Mouse (Mus musculus) urinary bladder, postnatal 14 days (tissue): ENCODE data around the gene Acsl1.

Experiments
- DNase-seq: peaks from one replicate; pipeline ENCODE4 v3.0.0; 2021; ENCODE audit warnings: low spot score

Gene Acsl1

DNA sequence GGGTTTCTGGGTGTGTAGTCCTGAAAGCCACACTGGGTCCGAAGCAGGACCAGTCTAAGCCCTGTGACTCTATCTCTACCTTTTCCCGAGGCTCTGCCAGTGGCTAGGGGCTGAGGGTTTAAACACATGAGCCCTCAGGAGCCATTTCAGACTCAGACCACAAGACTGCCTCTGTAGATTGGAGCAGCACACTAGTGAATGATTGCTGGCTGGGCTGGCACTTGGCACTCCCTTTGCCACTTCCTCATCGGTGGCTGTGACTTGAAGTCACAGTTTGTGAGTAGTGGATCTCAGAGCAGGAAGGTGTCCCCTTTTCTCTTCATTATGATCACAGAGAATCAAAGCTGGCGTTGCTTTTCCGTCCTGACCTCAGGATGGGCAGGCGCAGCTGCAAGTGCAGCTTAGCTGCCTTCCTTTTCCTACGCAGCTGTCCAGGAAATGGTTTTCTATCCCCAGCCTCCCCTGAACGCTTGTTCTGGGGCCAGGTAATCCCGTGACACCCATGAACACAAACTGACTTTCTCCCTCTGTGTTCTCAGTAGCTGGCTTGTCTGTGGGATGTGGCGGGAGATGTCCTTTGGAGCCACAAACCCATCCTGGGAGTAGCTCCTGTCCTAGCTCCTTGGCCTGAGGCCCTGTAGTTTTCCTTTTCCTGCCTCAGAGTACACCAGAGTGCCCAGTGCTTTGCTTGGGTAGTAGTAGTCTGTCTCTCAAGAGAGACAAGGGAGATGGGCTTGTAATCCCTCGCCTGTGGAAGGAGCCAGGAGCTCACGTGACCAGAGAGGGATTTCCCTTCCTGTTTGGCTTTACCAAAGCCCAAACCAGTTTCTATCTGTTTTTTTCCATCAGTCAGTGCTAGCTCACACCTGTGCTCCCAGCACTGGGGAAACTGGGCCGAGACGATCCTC, 37.9 kb downstream of the Acsl1 start:
- no peak for DNase-seq

DNA sequence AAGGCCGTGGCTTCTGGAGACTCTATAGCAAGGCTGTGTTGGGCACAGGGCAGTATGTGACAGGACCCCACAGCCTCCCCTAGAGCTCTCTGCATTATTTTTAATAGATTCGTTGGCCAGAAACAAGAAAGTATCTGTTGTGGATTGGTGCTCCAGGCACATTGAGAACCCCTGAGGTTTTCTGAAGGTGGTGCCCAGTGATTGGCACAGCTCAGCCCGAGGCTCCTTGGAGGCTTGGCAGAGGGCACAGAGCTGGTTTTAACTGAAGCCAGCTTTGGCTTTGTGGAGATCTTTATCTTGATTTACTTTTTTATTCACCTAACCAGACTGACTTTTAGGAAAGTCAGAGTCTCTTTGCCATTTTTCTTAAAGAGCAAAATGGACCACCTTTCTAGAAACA, 38.6 kb downstream of the Acsl1 start:
- no peak for DNase-seq

DNA sequence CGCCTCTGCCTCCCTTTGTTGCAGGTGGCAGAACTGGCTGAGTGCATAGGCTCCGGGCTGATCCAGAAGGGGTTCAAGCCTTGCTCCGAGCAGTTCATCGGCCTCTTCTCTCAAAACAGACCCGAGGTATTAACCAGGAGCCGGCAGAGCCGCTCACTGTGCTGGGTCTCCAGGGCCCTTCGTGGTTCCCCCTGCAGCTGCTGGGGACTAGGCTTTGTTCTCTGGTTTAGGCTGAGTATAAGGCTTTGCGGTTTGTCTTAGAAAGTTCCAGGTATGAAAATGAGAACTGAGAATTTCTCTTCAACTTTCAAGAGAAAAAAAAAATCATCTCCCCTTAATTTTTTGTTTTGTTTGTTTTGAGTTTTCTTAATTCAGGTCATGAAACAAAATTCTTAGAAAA, 40.5 kb downstream of the Acsl1 start:
- DNase-seq = no peak

DNA sequence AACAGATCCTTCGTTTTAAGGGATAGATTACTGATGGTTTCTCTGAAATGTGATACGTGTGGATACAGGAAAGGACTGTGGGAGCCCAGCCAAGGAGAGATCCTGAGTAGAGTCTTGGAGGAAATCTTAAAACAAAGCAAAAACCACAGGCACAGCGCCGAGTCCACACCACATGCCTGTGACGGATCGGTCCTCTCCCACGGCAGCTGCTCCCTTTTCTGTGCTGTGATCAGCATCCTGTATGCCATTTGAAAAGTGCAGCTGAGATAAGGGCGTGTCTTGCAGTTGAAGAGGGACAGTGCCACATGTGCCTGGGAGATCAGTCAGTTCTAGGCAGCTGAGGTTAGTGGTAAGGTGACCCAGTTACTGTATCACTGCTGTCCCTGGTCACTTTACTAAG, 41.7 kb downstream of the Acsl1 start:
- DNase-seq = no peak

DNA sequence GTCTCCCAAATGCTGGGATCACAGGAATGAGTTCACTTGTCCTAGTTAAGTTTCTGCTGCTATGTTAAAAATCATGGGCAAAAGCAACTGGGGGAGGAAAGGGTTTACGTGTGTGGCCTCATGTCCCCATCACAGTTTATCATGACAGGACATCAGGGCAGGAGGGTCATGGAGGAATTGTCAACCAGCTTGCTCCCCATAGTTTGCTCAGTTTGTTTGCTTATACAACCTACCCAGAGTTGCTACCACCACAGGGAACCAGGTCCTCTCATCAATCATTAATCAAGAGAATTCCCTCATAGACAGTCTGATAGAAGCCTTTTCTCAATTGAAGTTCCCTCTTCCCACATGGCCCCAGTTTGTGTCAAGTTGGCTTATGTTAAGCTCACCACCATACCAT, 43.2 kb downstream of the Acsl1 start:
- no peak for DNase-seq

DNA sequence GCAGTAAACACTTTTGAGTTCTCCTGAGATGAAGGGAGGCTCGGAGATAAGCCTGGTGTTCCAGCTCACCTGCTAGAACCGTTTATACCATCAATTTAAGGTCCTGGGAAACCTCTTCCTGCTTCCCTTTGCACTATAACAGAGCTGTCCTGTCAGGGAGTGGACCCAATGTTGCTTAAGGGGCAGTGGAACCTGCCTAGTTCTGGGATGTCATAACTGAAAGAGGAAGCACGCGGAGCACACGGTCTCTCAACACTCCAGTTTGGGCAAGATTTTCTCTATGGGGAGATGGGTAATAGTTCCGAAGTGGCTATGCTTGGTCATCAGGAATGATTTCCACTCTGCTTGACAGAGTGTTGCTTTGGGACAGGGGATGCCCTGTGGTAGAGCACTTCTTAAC, 49.8 kb downstream of the Acsl1 start:
- no peak for DNase-seq

DNA sequence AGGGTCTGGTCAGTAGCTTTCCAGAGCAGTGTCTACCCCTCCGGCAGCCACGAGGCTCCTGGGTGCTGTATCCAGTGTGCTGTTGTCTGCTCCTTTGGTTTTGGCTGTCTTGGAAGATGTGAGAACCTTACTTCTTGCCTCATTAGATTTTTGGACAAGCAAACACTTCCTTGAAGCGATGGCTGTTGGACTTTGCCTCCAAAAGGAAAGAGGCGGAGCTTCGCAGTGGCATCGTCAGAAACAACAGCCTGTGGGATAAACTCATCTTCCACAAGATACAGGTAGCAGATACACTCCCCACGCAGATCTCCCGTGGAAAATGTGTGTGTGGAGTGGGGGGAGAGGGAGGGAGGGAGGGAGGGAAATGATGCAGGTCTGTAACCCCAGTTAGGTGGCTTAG, 55.3 kb downstream of the Acsl1 start:
- no peak for DNase-seq

DNA sequence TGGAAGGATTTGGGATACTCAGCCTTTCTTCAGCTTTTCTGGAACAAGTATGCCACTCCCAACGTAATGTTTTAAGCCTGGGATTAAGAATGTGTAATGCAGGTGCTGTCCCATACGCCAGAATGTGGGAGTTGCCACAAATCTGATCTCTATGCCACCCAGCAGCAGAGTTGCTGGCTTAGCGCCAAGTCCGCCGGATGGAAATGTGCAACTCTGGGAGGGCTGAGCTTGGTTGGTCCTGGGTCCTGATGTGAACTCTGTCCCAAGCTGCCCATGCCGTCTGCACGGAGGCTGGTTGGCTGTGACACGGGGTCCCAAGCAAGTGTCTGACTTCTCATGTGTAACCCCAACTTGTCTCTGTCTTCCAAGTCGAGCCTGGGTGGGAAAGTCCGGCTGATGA, 56.0 kb downstream of the Acsl1 start:
- DNase-seq = no peak

DNA sequence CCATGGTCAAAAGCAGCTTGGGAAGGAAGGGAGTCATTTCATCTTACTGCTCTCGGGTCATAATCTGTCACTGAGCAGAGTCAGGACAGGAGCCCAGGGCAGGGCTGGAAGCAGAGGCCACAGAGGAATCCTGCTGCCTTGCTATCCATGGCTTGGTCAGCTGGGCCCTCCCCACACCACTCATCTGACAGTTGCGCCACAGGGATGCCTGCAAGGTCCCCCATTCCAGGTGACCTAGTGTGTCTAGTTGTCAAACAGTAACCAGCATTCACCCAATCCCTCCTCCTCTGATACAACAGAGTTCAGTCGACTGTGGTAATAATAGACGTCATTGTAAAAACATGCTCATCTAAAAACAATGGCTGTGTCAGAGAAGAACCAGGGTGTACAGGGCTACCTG, 58.7 kb downstream of the Acsl1 start:
- no peak for DNase-seq

DNA sequence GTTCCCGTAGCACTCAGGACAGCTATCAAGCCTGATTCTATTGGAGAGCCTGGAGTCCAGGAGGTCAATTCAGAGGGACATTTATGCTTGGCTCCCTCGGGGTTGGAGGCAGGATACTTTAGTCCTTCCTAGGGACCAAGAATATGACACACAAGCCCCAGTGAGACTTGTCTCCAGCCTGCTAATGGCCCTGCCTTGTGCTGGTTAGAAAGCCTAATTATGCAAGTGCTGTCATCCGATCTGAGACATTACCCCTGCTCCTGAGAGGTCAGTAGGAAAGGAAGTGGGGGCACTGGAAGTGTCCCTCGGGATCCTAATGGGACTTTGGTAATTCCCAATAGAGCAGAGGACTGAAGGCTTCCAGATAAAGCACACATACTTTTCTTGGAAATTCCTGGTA, 59.7 kb downstream of the Acsl1 start:
- no peak for DNase-seq

DNA sequence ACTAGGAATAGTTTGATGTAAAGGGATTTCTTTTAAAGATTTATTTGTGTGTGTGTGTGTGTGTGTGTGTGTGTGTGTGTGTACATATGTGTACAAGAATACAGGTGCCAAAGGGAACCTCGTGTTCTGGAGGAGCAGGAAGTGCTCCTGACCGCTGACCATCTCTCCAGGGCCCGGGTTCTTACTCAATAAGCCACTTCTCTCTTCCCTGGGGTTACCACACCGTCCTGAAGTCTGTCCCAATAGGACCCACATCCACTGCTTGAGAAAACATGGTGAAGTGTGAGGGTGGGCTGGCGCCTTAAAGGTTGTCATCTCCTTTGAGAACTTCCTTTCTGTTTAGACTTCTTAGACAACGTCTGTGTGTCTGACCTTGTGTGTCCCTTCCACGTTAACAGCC, 63.1 kb downstream of the Acsl1 start:
- DNase-seq = no peak

DNA sequence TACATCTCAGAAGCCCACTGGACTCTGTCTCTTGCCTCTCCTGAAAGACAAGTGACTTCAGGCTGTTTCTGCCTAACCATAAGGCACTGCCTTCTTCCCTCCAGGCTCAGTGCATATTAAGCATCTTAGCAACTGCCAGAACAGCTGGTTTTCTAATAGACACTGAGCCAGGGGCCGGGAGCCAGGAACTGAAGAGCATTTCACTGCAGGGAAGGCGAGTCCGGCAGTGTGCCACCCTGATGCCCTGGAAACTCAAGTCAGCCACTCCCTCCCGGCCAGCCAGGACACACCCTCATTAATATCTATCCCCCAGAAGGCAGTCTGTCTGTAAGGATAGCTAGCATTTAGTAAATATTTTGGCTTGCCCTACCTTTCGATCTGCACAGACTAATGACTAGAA, 68.9 kb downstream of the Acsl1 start:
- DNase-seq = no peak

DNA sequence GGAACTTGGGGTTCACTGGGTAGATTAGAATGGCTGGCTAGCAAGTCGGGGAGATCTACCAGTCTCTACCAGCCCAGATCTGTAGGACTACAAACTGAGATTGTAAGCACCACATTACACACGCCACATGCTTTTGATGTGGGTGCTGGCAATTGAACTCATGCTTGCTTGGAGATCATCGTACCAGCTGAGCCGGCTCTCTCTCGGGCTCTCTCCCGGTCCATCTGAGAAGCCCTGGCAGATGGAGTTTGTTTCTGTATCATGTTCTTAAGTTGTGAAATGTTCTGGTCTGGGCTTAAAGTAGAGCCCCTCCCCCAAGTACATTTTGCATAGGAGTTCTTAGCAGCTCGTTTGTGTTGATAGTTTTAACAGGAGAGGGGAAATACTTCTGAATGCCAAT, 72.4 kb downstream of the Acsl1 start:
- DNase-seq = no peak

DNA sequence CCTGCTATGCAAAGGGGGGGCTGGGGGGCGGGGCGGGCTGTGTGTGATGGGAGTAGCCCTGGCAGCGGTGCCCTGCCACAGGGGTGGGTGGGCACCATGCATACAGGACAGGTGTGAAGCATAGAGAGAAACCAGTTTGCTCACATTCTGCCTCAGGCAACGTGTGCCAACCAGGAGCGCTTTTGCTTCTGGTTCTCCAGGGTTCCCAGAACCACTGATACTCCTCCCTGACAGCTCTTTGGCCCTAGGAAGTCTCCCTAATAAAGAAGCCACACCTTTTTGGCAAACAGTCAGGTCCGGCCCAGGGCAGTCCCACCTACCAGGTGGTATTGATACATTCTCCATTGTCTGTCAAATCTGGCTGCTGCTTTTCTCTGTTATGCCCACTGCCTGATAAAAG, 72.8 kb downstream of the Acsl1 start:
- DNase-seq = peak; percentile 54

DNA sequence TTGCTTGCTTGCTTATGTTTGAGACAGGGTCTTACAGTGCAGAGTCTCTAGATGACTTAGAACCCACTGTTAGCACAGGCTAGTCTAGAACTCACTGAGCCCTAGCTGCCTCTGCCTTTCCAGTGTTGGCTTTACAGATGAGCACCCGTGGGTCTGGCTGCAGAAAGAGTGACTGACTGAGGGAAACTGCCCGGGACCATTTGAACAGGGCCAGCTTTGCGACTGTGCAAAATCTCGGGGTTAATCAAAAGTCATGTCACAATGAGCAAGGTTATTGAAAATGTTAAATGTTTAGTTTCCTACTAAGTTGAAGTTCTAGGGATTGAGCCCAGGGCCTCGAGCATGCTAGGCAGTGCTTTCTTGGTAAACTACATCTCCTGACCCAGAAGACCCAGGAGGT, 75.0 kb downstream of the Acsl1 start:
- DNase-seq = no peak

DNA sequence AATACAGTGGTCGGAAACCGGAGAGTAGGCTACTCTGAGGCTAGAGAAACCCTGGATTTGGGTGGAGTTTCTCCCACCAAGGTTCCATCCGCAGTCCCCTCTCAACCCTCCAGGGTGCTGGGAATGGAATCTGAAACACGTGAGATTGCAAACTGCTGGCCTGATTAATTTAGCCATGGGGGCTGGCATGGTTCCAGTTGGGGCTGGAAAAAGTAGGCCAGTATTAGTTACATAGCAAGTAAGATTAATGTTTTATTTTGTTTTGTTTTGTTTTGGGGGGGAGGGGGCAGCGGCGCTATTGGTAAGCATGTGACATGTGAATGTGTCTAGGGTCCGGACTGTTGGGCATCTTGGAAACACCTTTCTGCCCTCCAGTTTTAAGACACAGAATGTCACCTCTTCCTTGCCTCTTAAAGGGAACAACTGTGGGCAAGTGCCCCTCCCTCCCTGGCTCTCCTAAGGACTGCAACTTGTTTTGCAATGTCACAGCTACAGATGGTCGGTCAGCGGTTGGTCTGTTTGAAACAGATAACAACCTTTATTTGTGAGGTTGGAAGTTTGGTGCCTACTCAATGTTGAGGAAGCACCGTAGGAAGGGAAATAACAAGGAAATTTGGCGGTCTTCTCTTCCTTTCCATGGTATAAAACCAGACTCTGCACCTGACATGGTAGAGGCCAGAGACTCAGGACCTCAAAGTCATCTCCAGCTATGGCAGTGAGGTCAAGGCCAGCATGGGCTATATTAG, 75.8 kb downstream of the Acsl1 start:
- DNase-seq = peak; percentile 28

DNA sequence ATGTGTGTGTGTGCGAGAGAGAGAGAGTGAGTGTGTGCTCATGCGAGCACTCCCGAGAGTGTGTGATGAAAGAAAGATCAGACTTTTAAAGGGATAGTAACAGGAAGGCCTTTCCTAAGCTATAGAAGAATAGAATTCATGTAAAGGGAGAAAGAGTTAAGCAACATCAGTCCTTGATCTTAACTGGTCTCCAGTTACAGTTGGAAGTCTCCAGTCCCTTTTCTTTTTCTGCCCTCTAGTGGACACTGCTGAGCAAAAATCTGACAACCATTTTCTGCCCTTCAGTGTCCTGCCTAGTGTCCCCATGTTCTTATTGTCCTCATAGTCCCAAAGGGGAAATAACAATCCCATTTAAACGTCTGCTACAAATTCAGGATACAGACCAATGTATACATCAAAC, 76.4 kb downstream of the Acsl1 start:
- peak; percentile 47 for DNase-seq

DNA sequence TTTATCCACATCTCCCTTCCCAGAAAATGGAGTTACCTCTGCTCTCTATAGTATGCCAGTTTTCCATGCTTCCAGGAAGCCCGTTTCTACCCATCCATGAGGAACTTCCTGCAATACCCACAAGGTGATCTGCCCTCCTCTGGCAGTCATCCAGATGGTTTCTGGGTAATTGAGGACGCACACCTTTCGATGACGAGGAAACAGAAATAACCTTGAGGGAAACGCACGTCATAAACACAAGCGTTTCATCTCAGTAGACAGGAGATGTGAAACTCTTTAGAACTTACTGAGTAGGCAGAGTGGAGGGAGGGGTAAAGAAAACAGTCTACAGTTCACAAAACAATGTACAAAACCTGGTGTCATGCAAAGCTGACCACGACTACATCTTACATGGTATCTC, 79.2 kb downstream of the Acsl1 start:
- no peak for DNase-seq

DNA sequence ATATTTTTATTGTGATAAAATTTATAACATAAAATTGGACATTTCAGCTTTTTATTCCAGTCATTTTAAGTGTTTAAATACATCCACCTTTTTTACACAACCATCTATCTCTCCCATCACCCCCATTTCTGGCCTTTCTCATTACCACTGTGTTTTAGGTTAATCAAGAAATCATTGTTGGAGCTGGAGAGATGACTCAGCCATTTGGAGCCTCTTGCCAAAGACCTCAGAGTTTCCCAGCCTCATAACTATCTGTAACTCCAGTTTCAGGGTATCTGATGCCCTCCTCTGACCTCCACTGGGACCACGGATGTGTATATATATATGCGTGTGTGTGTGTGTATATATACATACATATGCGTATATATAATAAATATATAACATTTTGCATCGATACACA, 80.2 kb downstream of the Acsl1 start:
- DNase-seq = peak; percentile 14

DNA sequence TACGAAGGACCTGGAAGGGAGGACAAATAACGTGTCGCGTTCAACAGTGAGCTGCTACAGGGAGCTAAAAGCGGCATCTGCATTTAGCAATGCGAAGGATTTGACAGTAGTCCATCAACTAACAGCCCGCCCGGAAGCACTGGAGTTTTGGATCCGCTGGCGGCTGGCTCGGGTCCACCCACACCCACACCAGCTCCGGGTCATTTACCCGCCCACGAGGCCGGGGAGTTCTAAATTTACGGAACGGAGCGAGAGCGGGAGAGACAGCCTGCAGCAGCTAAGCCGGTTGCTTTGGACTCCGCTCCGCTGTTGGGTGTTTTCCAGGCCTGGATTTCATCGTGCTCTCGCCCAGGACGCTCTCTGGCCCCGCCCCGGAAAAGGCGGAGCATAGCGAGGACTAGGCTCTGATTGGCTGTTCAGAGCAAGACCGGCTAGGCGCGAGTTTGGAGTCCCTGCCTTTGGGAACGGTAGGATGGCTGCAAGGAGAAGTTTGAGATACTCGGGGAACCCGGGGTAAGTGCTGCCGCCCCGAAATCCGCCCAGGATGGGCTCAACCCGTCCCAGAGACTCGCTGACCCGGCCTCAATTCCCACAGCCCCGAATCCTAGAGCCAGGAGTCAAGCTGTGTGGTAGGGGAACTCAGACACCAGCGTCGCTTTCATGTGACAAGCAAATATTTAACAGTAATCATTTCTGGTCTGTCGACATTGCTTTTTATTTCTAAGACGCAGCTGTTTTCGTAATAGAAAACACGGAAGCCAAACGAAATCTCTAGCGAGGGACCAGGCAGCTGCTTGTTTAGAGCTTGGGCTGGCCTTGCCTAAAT, 81.0 kb downstream of the Acsl1 start, which contains the start of gene Cenpu:
Gene Cenpu (plus strand): TSS at position 414 of the 826 bp plus-strand sequence.
- peak; percentile 100 for DNase-seq

DNA sequence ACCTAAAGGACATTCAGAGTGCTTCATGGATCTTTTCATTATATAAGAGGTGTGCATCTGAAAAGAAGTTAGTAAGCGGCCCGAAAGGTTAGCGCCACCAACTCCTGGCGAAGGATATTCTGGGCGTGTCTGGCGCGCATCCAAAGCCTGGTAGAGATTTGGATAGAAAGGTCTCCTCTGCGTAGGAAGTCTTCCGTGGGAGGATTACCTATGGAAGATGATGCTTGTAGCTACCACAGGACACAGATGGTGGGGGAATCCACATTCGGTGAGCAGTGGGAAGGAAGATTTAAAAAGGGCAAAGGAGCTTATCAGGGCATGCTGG, 81.6 kb downstream of the Acsl1 start:
- DNase-seq = peak; percentile 22

DNA sequence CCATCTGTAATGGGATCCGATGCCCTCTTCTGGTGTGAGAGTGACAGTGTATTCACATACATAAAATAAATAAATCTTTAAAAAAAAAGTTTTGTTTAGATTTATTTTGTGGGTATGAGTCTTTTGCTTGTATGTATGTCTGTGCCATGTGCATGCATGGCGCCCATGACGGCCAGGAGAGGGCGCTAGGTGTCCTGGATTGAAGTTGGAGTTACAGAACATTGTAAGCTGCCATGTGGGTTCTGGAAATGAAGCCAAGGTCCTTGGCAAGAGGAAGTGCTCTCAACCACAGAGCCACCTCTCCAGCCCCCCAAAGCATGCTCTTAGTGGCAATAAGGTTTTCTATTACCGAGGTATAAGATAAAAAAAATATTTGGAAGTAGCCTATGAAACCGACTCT, 88.6 kb downstream of the Acsl1 start:
- peak; percentile 26 for DNase-seq

DNA sequence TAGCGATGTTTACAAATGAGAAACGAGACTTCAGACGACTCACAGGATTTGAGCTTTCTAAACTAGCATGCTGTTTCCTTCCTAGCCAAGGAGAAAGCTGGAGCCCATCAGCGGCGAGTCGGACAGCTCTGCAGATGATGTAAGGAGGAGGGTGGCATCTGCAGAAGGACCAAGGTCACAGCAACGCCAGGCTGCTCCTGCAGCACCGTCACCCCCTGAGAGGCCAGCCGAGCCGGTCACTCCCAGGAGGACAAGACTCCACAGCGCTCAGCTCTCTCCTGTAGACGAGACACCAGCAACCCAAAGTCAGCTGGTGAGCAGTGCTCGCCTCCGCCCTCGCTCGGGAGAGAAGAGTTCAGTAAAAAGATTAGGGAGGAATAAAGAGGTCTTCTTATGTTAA, 91.5 kb downstream of the Acsl1 start:
- no peak for DNase-seq
